Mouse (Mus musculus) frontal cortex, postnatal 10 days (tissue): ENCODE results near the gene Meis2.

Experiments
- DNase-seq, 2 experiments: peaks; one replicate each; pipeline ENCODE4 v3.0.0; 2022; ENCODE audit warnings: low spot score in 2 of 2, mixed read lengths in 1 of 2

Meis2 gene

DNA sequence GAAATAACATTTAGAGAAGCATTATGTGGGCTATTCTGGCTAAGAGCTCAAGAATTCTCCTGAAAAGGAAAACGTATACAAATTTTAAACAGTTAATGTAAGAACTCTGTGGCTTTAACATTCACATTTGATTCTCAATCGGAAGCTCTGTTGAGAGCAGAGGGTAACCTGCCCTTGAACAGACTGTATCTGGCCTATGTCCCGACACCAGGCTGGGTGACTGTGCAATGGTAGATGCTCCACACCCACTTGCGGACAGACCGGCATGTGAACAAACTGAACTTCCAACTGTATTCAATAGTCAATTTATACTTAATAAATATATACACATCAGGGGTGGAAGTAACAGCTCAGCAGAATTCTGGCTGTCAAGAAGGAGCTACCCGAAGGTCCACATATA is 164.6 kb downstream of the Meis2 start:
- no peak for DNase-seq

DNA sequence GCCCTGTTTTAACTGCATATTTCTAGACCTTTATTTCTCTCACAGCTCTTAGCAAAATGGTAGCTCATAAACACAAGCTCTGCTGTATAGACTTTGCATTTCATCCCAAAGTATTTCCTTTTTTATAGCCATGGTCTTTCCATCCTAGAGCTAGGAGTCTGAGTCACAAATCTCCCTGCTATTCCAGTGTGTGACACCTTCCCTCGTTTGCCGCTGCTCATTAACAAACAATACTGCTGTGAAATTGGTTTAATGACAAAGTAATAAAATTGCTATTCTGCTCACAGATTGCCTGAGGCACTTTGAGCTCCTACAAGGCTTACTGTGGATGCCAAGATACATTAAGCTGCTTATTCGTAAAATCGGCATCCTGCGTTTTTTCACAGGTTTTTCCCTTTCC is 168.1 kb downstream of the Meis2 start:
- no peak for DNase-seq

DNA sequence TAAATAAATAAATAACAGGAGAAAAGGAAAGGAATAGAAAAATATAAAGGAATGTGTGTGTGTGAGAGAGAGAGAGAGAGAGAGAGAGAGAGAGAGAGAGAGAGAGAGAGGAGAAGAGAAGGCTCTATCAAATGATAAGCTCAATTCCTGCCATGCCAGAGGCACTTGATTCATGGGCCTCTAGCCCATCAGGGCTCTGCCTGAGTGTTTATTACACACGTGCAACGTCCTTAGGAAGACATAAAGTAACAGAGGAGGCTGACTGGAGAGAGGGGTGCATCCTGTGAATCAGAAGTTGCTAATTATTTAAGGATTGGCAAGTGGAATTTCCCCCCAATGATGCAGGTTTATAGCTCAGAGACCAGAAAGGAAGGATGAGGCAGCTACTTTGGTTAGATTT is 168.6 kb downstream of the Meis2 start:
- no peak for DNase-seq

- DNase-seq: peak in 1 of 2 experiments; percentile 24
Measured at GRCm38 (mm10) chr2:115895717-115896116, 169.9 kb downstream of the Meis2 start.

GRCm38 (mm10) chr2:115895256-115895655 is 170.4 kb downstream of the Meis2 start:
- DNase-seq: no peak

- DNase-seq: no peak
Measured at GRCm38 (mm10) chr2:115893113-115893512, 172.5 kb downstream of the Meis2 start.

- no peak for DNase-seq
Measured at GRCm38 (mm10) chr2:115890715-115891114, 174.9 kb downstream of the Meis2 start.

- DNase-seq: no peak
Measured at GRCm38 (mm10) chr2:115890030-115890429, 175.6 kb downstream of the Meis2 start.

- DNase-seq: no peak
Measured at GRCm38 (mm10) chr2:115889212-115889611, 176.4 kb downstream of the Meis2 start.

GRCm38 (mm10) chr2:115888336-115889077 is 177.1 kb downstream of the Meis2 start:
- DNase-seq: no peak

- DNase-seq: no peak
Measured at GRCm38 (mm10) chr2:115887631-115888030, 178.0 kb downstream of the Meis2 start.

- no peak for DNase-seq
Measured at GRCm38 (mm10) chr2:115884184-115884583, 181.5 kb downstream of the Meis2 start.

- DNase-seq: no peak
Measured at GRCm38 (mm10) chr2:115883520-115883919, 182.1 kb downstream of the Meis2 start.

DNA sequence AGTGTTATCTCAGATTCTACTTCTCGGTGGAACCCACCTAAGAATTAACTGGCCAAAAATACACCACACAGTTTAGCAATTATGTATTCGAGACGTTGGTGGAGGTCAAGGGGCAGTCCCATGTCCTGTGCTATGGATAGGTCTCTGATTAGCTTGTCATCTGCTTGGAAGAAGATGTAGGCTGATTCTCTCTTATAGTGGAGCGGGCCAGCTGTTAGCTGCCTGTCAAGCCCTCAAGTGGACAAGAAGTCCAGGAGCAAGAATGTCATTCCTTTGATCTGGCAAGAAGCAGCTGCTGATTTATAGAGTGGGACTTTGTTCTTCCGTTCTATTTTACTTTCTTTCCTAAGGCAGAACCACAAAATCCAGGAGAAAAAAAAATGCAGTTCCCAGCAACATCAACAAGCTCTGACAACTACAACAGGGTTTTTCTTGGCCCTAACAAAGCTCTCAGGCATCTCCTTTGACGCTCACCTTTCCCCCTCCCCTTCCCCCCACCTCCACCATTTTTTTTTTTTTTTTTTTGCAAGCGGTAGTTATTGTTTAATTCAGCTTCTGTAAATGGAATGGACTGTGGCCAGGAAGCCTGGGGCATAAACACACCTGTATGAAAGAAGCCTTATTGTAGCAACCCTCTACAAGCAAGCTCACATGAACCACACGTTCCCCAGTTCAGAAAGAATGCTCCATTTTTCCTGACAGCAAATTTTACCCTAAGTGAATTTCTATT is 189.7 kb downstream of the Meis2 start:
- no peak for DNase-seq

DNA sequence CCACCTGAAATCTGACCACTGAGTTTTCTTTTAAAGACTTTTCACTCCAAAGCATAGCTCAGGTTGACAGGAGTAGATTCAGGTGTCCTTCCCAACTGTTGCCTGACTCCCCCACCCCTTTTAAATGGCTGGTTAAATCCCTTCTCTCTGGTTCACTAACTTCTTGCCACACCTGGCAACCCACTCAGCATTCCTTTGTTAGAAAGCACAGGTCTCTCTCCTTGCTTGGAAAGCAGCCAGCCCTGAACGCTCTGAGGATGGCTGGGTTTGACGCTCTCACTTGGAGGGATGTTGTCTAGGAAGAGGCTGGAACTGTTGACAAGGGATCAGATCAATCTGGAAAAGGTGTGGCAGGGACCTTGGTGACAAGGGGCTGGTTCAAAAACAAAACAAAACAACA is 192.8 kb downstream of the Meis2 start:
- DNase-seq: no peak

DNA sequence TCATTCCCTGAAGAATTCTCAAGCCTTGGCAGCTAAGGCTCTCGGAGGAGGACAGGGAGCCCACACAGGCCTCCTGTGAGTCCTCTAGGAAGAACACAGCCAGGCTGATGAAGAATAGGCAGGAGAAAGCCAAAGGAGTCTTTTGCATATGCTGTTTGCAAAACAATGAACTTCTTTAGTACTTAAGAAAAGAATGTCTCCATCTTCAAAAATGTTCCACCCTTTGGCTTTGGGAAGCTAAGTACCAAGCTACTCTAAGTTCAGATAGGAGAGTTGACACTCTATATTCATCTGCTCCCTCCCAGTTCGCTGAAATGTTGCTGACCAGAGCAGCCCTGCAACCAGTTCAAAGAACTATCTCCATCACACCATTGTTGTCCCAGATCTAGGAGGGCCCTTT is 195.7 kb downstream of the Meis2 start:
- no peak for DNase-seq

DNA sequence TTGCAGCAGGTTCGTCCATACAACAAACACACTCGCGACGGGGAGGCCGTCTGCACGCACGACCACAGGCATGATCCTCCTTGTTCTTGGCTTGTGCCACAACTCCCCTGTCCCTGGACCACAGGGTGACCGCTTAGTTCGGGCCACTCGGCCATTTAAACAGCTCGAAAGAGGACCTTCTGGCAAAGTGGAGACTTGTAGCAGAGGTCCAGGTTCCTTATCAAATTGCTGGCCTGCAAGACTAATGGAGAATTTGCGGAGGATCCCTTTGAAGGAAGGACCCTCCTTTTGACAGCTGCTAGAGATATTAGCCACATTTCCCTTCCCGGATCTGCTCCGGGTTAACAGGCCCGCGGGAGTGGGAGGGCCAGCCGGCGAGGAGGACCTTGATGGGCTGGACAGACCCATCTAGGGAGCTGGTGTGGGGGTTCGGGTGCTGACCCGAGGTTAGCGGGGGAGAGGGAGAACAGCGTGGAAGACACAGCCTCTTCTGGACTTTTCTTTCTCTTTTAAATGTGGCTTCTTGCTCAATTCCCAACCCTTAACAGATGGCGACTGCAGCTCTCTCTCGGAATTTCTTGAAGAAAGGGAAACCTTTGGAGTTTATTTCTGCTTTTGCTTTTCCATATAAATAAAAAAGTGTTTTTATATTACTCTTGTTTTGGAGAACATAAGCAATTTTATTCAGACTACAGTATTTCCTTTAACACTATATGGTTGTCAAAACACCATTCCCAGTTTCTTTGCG is 204.9 kb downstream of the Meis2 start:
- no peak for DNase-seq

DNA sequence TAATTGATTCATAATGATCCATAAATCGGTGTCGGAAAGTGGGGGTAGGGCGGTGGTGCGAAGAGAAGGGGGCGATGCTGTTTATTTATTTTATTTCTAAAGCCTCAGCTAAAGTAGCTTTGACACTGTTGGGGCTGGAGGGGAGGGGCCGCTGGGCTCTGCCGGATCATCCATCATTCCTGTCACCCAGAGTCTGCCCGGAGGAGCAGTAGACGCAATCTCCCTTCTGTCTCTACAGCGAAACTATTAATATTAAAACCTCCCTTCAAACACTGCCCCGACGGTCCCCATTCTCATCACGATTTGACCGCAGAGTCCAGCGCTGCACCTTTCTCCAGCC is 205.5 kb downstream of the Meis2 start:
- DNase-seq: no peak

- DNase-seq: no peak
Measured at GRCm38 (mm10) chr2:115859371-115860140, 206.1 kb downstream of the Meis2 start.

- no peak for DNase-seq
Measured at GRCm38 (mm10) chr2:115858927-115859326, 206.7 kb downstream of the Meis2 start.

DNA sequence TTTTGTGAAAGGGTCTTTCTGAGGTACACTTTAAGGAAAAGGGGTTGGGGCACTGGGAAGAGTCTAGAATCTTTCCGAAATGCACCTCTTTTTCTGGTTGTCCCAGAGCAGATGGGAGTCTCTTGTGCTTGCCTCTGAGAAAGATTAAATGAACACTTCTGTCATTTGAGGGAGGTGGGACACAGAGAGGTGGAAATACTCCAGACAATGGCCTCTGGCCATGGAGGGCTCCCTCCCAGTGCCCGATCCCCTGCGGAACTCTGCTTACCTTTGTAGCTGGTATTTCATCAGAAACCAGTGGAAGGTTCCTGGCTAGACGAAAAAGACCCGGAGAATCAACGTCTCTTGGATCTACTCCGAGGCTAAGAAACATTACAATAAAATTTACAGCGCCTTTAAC is 207.4 kb downstream of the Meis2 start:
- DNase-seq: no peak
